Mouse (Mus musculus) hematopoietic stem cell, adult 5-6 weeks (primary cell): ENCODE measurements around the gene Pld3. TPM values are rescaled to one million over a fixed set of nuclear protein-coding genes. Genes with fewer than 3 reads are reported as not detected.

ENCODE experiments used
- total RNA-seq: library from RNA; stranded (forward); fragments of 172-1452, 232-1000 nt; gene quantifications from 2 replicates; pipeline ENCODE4 v1.2.3, GENCODE M21; 2017

Gene Pld3
- total RNA-seq, 1 experiment from 2014 or later = 15.2 TPM

Other genes with a start within 250 kb of the Pld3 start
- gene Ltbp4, start 215.5 kb downstream of the Pld3 start, total RNA-seq = 1.9 TPM in 1 of 2 replicates, not detected in the other
- gene Shkbp1, start 197.2 kb downstream of the Pld3 start, total RNA-seq = 15.8 and 22.4 TPM in 2 replicates
- not detected in 2 replicates for gene Gm20479, start 195.8 kb downstream of the Pld3 start, total RNA-seq
- gene Sptbn4, start 105.5 kb downstream of the Pld3 start, total RNA-seq = 0.31 TPM in 1 of 2 replicates, not detected in the other
- 20.4 and 31.7 TPM in 2 replicates for gene Blvrb, start 105.2 kb downstream of the Pld3 start, total RNA-seq
- 9.7 and 16.8 TPM in 2 replicates for gene Sertad3, start 79.5 kb downstream of the Pld3 start, total RNA-seq
- gene Sertad1, start 66.3 kb downstream of the Pld3 start, total RNA-seq = 23.3 and 25.8 TPM in 2 replicates
- 1.1 and 1.5 TPM in 2 replicates for gene Prx, start 53.9 kb downstream of the Pld3 start, total RNA-seq
- 0.31 TPM in 1 of 2 replicates, not detected in the other for gene Hipk4, start 30.0 kb downstream of the Pld3 start, total RNA-seq
- 4.8 and 7.4 TPM in 2 replicates for gene 2310022A10Rik, start within 50 bp of the Pld3 start, total RNA-seq
- 56.0 and 63.1 TPM in 2 replicates for gene Akt2, start 38.3 kb upstream of the Pld3 start, total RNA-seq
- gene Ttc9b, start 100.7 kb upstream of the Pld3 start, total RNA-seq = not detected in 2 replicates
- gene Map3k10, start 121.4 kb upstream of the Pld3 start, total RNA-seq = 3.6 and 5.9 TPM in 2 replicates
- gene Zfp607b, start 136.1 kb upstream of the Pld3 start, total RNA-seq = 1.4 and 1.5 TPM in 2 replicates
- gene Zfp60, start 178.2 kb upstream of the Pld3 start, total RNA-seq = 13.0 and 14.1 TPM in 2 replicates